Mouse (Mus musculus) midbrain, embryonic 11.5 days (tissue): Measurements from ENCODE around the gene Eno3. TPM values are rescaled to one million over a fixed set of nuclear protein-coding genes. Genes with fewer than 3 reads are reported as not detected.

Source experiments
- ATAC-seq: fragments of 200-750 bp; cut with Nextera tagmentation; 2 replicates; pipeline ENCODE4 v1.8.0; 2017; ENCODE audit warnings: moderate TSS enrichment, moderate library complexity; ENCODE audit not compliant: low FRiP score
- DNase-seq: peaks from one replicate; pipeline ENCODE4 v3.0.0; 2015; ENCODE audit warnings: low spot score; ENCODE audit errors: missing footprints
- H3K27ac ChIP-seq: fragments of 300-500 bp; sonication (generic); 2 replicates; pipeline ENCODE4 v1.5.1; 2014; ENCODE audit warnings: low read depth, low read length
- H3K27me3 ChIP-seq: fragments of 300-500 bp; sonication (generic); 2 replicates; pipeline ENCODE4 v1.6.1; 2014; ENCODE audit warnings: mild to moderate bottlenecking, low read length, moderate library complexity, mixed read lengths; ENCODE audit not compliant: control insufficient read depth, insufficient read depth
- H3K36me3 ChIP-seq: fragments of 300-500 bp; sonication (generic); 2 replicates; pipeline ENCODE4 v1.6.1; 2014; ENCODE audit warnings: mild to moderate bottlenecking, low read length, moderate library complexity, mixed read lengths; ENCODE audit not compliant: control insufficient read depth, insufficient read depth
- H3K4me1 ChIP-seq: fragments of 300-500 bp; sonication (generic); 2 replicates; pipeline ENCODE4 v1.6.1; 2014; ENCODE audit warnings: low read length; ENCODE audit not compliant: control insufficient read depth, insufficient read depth
- H3K4me2 ChIP-seq: fragments of 300-500 bp; sonication (generic); 2 replicates; pipeline ENCODE4 v1.6.1; 2014; ENCODE audit warnings: mild to moderate bottlenecking, moderate library complexity
- H3K4me3 ChIP-seq: fragments of 300-500 bp; sonication (generic); 2 replicates; pipeline ENCODE4 v1.5.1; 2014; ENCODE audit warnings: low read depth, low read length
- H3K9ac ChIP-seq: fragments of 300-500 bp; sonication (generic); 2 replicates; pipeline ENCODE4 v1.6.1; 2014; ENCODE audit warnings: low read length
- H3K9me3 ChIP-seq: fragments of 300-500 bp; sonication (generic); 2 replicates; pipeline ENCODE4 v1.6.1; 2016; ENCODE audit warnings: low read length; ENCODE audit not compliant: control insufficient read depth
- WGBS: fragments of 180-500 bp; shearing (Covaris S2); extraction: QIAGEN DNeasy Blood & Tissue Kit; methylation state at CpG from one replicate; pipeline ENCODE4 v1.1.7; 2014; 5-methylcytosine and 5-hydroxymethylcytosine counted together
- polyA plus RNA-seq: library from polyadenylated mRNA; unstranded; fragments of >200 nt; fragmentation: Nextera tagmentation; extraction: Ambion mirVana; gene quantifications from 2 replicates; pipeline ENCODE4 v1.2.1, GENCODE M21; 2014

The Eno3 gene
- polyA plus RNA-seq, 1 experiment from 2014 or later: 14.3 TPM

DNA sequence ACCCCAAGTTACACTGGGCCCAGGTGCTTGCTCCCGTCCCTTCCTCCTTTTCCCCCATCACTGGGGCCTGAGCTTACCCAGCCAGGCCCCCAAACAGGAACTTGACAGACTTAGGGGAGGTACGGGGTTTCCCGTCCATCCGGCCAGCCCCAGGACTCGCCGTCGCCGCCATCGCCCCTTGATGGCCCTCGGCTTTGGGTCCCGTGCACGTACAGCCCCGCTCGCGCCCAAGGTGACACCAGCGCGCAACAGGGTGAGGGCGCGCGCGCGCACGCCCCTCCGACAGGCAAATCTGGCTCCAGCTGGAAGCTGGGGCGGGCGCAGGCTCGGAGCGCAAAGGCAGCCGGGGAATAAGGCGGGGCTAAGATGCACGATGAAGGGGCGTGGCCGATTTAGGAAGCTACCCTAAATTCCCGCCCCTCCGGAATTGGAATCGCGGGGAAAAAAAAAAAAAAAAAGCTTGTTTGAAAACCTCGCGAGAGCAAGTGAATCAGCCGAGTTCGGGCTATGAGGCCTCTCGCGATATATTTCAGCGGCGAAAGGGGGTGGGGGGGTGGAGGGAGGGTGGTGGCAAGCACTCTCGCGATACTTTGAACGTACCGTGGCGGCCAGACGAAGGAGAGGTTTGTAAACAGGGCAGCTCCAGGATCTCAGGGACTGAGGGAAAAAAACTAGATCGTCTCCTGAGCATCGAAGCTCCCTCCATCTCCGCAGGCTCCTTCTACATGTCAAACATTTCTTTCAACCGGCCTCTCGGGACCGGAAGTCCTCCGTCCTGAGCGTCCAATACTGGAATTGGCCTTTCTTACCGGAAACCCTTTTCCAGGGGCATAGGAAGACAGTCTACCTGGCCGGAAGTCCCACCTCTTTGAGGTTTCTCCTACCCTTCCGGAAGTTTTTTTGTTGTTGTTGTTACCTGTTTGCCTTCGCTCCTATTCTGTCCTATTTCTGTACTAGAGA lies 10.0 kb upstream of the Eno3 start, which contains the start of the genes Rnf167 and Slc25a11:
TSS of gene Rnf167 (plus strand) at position 545 of the 960 bp plus-strand sequence.
TSS of gene Slc25a11 (minus strand) at position 789 of the 960 bp plus-strand sequence.
- under 1% methylated on average over 63 of the region's 63 CpGs for WGBS
- ATAC-seq (peak; percentile 91), DNase-seq (peak; percentile 99)
- peak within 1 kb of the TSS; percentile 99 for H3K4me2 ChIP-seq
- H3K4me3 ChIP-seq: peak within 1 kb of the TSS; percentile 72
- peaks cover 22% of the 10 kb centered on the region for H3K4me1 ChIP-seq
- no peaks in the 10 kb centered on the region for H3K27me3 ChIP-seq
- H3K9ac ChIP-seq: peak within 1 kb of the TSS; percentile 78
- peak within 1 kb of the TSS; percentile 88 for H3K27ac ChIP-seq
- no peaks in the 10 kb centered on the region for H3K9me3 ChIP-seq
- peaks cover 26% of the 10 kb centered on the region for H3K36me3 ChIP-seq

DNA sequence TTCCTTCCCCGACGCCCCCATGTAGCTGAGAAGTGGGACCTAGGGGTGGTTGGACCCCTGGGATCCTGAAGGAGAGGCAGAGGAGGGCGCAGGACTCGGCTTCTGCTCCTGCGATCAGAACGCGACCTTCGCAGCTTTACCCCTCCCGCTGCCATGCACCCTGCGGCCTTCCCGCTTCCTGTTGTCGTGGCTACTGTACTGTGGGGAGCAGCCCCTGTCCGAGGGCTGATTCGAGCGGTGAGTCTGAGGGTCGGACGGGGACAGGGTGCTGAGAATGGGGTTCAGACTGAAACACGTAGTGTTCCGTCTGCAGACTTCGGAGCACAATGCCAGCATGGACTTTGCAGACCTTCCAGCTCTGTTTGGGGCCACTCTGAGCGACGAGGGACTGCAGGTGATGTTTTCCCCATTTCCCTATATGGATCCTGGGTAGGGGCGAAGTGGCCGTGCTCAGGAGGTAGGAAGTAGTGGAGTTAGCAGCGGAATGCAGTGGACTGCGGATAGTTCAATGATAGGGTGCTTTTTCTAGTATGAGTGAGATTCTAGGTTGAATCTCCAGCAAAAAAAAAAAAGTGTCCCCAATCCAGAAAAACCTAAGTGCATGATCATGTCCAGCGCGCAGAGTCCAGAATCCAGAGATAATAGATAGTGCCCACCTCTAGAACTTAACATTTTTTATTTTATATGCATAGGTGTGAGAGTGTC lies 9.1 kb upstream of the Eno3 start:
- 4% methylated on average over 28 of the region's 28 CpGs for WGBS

DNA sequence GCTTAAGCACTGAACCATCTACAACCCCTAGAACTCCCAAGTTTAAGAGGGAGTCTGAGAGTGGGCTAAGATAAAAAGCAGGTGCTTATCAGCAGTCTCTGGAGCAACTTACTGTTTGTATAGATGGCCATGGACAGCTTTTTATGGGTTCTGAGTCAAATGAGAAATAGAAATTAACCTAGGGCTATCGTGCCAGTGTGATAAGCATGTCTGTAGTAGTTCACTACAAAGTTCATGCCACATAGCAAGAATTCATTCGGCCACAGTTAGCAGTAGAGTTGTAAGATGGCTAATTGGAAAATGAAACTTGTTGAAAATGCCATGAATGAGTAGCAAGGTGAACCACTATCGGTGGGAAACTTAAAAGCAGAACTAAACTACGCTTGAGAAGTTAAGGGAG lies 8.5 kb upstream of the Eno3 start:
- ATAC-seq: no peak
- Histone ChIP-seq H3K4me3 (peak overlapping the region; percentile 72; the same call in 1 of the 2 replicates), H3K4me1 (peaks cover 31% of the 10 kb centered on the region), H3K9me3 (no peaks in the 10 kb centered on the region), H3K27ac (no peak overlapping the region), H3K27me3 (no peaks in the 10 kb centered on the region), H3K9ac (no peak overlapping the region), H3K36me3 (peaks cover 26% of the 10 kb centered on the region), H3K4me2 (peak overlapping the region; percentile 99; the same call in 1 of the 2 replicates)
- no peak for DNase-seq
- WGBS: 88% methylated on average over 4 of the region's 4 CpGs

More for the DNA sequence above, 9.1 kb upstream of the Eno3 start:
- H3K27ac ChIP-seq: peak overlapping the region; percentile 88
- ATAC-seq (peak; percentile 15), DNase-seq (peak; percentile 88)
- peak overlapping the region; percentile 99 for H3K4me2 ChIP-seq
- H3K4me3 ChIP-seq: peak overlapping the region; percentile 72
- peaks cover 29% of the 10 kb centered on the region for H3K4me1 ChIP-seq
- peaks cover 26% of the 10 kb centered on the region for H3K36me3 ChIP-seq
- H3K9me3 ChIP-seq: no peaks in the 10 kb centered on the region
- no peaks in the 10 kb centered on the region for H3K27me3 ChIP-seq
- peak overlapping the region; percentile 78 for H3K9ac ChIP-seq

DNA sequence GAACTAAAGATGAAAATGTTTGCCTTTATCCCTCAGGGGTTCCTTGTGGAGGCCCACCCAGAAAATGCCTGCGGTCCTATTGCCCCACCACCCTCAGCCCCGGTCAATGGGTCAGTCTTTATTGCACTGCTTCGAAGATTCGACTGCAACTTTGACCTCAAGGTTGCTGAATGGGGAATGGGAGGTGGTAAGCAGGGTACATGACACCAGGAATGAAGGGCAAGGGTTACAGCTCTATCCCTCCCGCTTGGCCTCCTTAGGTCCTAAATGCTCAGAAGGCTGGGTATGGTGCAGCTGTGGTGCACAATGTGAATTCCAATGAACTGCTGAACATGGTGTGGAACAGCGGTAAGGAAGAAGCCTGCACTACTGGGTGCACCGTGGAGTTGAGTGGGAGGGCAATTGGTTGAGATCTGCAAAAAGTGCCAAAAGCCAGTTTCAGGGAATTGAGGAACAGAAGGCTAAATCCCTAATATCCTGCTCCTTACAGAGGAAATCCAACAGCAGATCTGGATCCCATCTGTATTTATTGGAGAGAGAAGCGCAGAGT lies 7.7 kb upstream of the Eno3 start:
- Histone ChIP-seq H3K9me3 (no peaks in the 10 kb centered on the region), H3K4me3 (no peak overlapping the region), H3K4me2 (no peak overlapping the region), H3K27me3 (no peaks in the 10 kb centered on the region), H3K4me1 (peaks cover 31% of the 10 kb centered on the region), H3K9ac (no peak overlapping the region), H3K27ac (no peak overlapping the region), H3K36me3 (peaks cover 26% of the 10 kb centered on the region)
- 84% methylated on average over 8 of the region's 8 CpGs for WGBS
- DNase-seq (no peak), ATAC-seq (no peak)

DNA sequence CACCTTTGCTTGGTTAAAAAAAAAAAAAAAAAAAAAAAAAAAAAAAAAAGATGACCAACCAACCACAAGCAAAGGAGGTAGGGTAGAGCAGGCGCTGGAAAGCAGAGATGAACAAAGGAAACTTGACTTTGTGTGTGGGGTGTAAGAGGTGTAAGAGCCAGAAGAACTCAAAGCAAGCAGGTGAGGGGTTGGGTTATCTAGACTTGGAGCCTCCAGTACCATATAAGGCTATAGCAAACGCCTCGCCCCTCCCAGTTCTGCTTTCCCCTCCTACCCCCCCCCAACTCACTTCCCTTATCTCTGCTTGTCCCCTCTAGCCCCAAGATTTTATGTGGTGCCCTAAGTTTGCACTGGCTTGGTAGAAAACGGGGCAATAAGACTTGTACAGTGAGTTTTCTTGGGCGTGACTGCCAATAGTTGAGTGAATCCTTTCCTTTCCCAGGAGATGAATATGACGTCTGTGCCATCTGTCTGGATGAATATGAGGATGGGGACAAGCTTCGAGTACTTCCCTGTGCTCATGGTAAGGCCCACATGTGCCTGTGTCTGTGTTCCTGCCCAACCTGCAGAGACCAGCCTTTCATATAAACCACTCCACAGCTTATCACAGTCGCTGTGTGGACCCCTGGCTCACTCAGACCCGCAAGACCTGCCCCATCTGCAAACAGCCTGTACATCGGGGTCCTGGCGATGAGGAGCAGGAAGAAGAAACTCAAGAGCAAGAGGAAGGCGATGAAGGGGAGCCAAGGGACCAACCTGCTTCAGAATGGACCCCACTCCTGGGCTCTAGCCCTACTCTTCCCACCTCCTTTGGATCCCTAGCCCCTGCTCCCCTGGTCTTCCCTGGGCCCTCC lies 6.5 kb upstream of the Eno3 start:
- Histone ChIP-seq H3K4me3 (no peak overlapping the region), H3K27ac (no peak overlapping the region), H3K9ac (no peak overlapping the region), H3K36me3 (peaks cover 17% of the 10 kb centered on the region), H3K9me3 (no peaks in the 10 kb centered on the region), H3K4me1 (peaks cover 34% of the 10 kb centered on the region), H3K4me2 (no peak overlapping the region), H3K27me3 (no peaks in the 10 kb centered on the region)
- DNase-seq (no peak), ATAC-seq (no peak)
- WGBS: 85% methylated on average over 12 of the region's 12 CpGs

DNA sequence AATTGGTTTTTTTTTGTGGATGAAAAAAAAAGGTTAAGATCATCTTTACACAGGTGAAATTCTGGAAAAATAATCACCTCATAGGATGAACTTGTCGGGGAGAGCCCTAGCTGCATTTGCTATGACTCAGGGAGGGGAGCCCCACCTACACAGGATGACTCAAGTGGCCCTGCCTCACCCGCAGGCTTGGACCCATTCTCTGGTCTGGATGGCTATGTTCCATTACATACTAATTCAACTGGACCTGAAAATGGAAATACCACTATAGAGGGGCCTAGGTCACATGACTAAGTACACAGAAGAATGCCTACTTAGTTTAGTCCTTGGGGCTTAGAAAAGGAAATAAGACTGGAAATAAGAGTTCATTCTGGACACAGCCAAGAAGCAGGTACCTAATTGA lies 5.6 kb upstream of the Eno3 start:
- H3K9me3 ChIP-seq: no peaks in the 10 kb centered on the region
- H3K4me3 ChIP-seq: no peak overlapping the region
- H3K4me2 ChIP-seq: no peak overlapping the region
- H3K36me3 ChIP-seq: peaks cover 17% of the 10 kb centered on the region
- ATAC-seq: no peak
- H3K9ac ChIP-seq: no peak overlapping the region
- WGBS: 87% methylated on average over 2 of the region's 2 CpGs
- DNase-seq: no peak
- H3K4me1 ChIP-seq: peaks cover 33% of the 10 kb centered on the region
- H3K27me3 ChIP-seq: no peaks in the 10 kb centered on the region
- H3K27ac ChIP-seq: no peak overlapping the region

DNA sequence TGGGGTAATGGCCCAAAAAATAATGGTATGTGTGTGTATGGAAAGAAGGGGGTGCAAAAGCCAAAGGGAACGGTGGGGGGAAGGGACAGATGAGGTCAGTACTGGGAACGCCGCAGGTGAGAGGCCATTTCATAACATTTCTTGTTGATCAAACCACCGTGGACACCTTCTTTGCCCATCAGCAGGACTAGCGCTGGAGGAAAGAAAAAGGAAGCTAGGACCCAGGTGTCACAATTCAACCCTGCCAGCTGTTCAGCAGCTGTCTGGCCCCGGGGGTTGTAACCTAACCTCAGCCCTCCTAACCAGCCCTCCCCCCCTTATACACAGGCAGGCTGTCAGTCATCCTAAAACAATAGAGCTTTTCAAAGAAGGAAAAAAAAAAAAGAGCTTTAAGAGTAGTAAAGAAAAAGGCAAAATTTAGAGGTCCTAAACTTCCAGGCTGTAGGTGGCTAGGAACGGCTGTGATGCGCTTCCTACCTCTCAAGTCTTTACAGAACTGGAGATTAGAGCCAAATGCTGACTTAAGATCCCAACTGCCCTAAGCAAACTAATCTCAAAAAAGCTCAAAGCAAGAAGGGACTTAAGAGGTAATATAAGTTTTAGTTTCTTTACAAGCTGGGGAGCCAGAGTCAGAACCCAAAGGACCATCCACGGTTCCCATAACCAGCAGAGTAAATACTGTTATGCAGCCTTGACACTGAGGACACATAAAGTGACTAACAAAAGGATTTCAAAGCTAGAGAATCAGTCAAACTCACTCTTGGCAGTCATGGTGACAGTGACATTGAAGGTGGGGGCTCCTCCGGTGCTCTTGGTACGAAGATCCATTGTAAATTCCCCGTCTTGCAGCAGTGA lies 4.7 kb upstream of the Eno3 start:
- Histone ChIP-seq H3K36me3 (peaks cover 17% of the 10 kb centered on the region), H3K9ac (peak overlapping the region; percentile 98; the same call in 1 of the 2 replicates), H3K9me3 (no peaks in the 10 kb centered on the region), H3K4me2 (peak overlapping the region; percentile 89), H3K27ac (no peak overlapping the region), H3K4me3 (peak overlapping the region; percentile 99), H3K27me3 (no peaks in the 10 kb centered on the region), H3K4me1 (peaks cover 41% of the 10 kb centered on the region)
- WGBS: 79% methylated on average over 12 of the region's 12 CpGs
- no peak for DNase-seq
- no peak for ATAC-seq
